Mouse (Mus musculus) ES-Bruce4 (cell line): Measurements from ENCODE around the gene Slc8b1. TPM values are rescaled to one million over a fixed set of nuclear protein-coding genes. Genes with fewer than 3 reads are reported as not detected.

Experiments used
- H3K27ac ChIP-seq: 2 replicates; pipeline ENCODE4 v1.5.1; 2012; ENCODE audit warnings: low read length, inconsistent platforms; ENCODE audit not compliant: insufficient read depth
- H3K27me3 ChIP-seq: 2 replicates; pipeline ENCODE4 v1.6.1; 2012; ENCODE audit warnings: mild to moderate bottlenecking, low read length, inconsistent platforms; ENCODE audit not compliant: control insufficient read depth, poor library complexity, insufficient read depth, severe bottlenecking
- H3K36me3 ChIP-seq: 2 replicates; pipeline ENCODE4 v1.6.1; 2012; ENCODE audit warnings: inconsistent platforms, mild to moderate bottlenecking, low read length, moderate library complexity; ENCODE audit not compliant: control insufficient read depth, poor library complexity, insufficient read depth, severe bottlenecking
- H3K4me1 ChIP-seq: one replicate; pipeline ENCODE4 v1.8.1; 2011; ENCODE audit warnings: low read length; ENCODE audit not compliant: control insufficient read depth, insufficient read depth
- H3K4me3 ChIP-seq: 2 replicates; pipeline ENCODE4 v1.5.1; 2011; ENCODE audit warnings: low read depth, mild to moderate bottlenecking, low read length
- H3K9ac ChIP-seq: 2 replicates; pipeline ENCODE4 v1.6.1; 2012; ENCODE audit warnings: low read depth, mild to moderate bottlenecking, inconsistent platforms; ENCODE audit not compliant: poor library complexity, severe bottlenecking
- H3K9me3 ChIP-seq: replicated peaks from 2 replicates; pipeline ENCODE4 v1.6.1; 2012; ENCODE audit warnings: mild to moderate bottlenecking, low read length, inconsistent platforms; ENCODE audit not compliant: control insufficient read depth, poor library complexity, insufficient read depth, severe bottlenecking
- CTCF ChIP-seq: IDR thresholded peaks from one replicate; pipeline ENCODE4 v1.8.1; 2011; ENCODE audit warnings: low read depth, low read length
- EP300 ChIP-seq: IDR thresholded peaks from 2 replicates; pipeline ENCODE4 v1.6.1; 2011; ENCODE audit warnings: low read depth, low read length; ENCODE audit not compliant: insufficient read depth
- POLR2A ChIP-seq: IDR thresholded peaks from one replicate; pipeline ENCODE4 v1.8.1; 2011; ENCODE audit warnings: low read length; ENCODE audit not compliant: insufficient read depth
- polyA plus RNA-seq: library from polyadenylated mRNA; stranded (reverse); fragments of >200 nt; gene quantifications from 2 replicates; pipeline ENCODE4 v1.2.4, GENCODE M21; 2011; ENCODE audit warnings: low read depth; ENCODE audit not compliant: missing spikeins, insufficient read depth, insufficient read length

The Slc8b1 gene
- polyA plus RNA-seq, 1 experiment, result 19.1 TPM

- Histone ChIP-seq H3K9me3 (no peaks in the 10 kb centered on the region), H3K9ac (no peak overlapping the region), H3K4me1 (no peaks in the 10 kb centered on the region), H3K4me3 (no peak overlapping the region), H3K27ac (no peak overlapping the region), H3K36me3 (no peaks in the 10 kb centered on the region), H3K27me3 (no peaks in the 10 kb centered on the region)
- TF ChIP-seq CTCF (no peak), POLR2A (no peak), EP300 (no peak)
These were observed 58.0 kb downstream of the Slc8b1 start for GRCm38 (mm10) chr5:120568964-120569363.

- H3K4me1 ChIP-seq, result no peaks in the 10 kb centered on the region
- H3K9ac ChIP-seq, result no peak overlapping the region
- no peak overlapping the region for H3K27ac ChIP-seq
- no peaks in the 10 kb centered on the region for H3K36me3 ChIP-seq
- TF ChIP-seq POLR2A (no peak), CTCF (no peak), EP300 (no peak)
- H3K4me3 ChIP-seq, result no peak overlapping the region
- no peaks in the 10 kb centered on the region for H3K9me3 ChIP-seq
- no peaks in the 10 kb centered on the region for H3K27me3 ChIP-seq
These were observed 58.8 kb downstream of the Slc8b1 start for GRCm38 (mm10) chr5:120569791-120570190.

- TF ChIP-seq CTCF (no peak), POLR2A (no peak), EP300 (no peak)
- H3K27me3 ChIP-seq, result no peaks in the 10 kb centered on the region
- H3K9ac ChIP-seq, result no peak overlapping the region
- H3K4me1 ChIP-seq, result no peaks in the 10 kb centered on the region
- no peak overlapping the region for H3K27ac ChIP-seq
- H3K36me3 ChIP-seq, result no peaks in the 10 kb centered on the region
- H3K9me3 ChIP-seq, result no peaks in the 10 kb centered on the region
- no peak overlapping the region for H3K4me3 ChIP-seq
These were observed 59.4 kb downstream of the Slc8b1 start for GRCm38 (mm10) chr5:120570289-120570897.

GRCm38 (mm10) chr5:120571056-120571740 lies 60.2 kb downstream of the Slc8b1 start:
- Histone ChIP-seq H3K27ac (no peak overlapping the region), H3K36me3 (no peaks in the 10 kb centered on the region), H3K4me3 (no peak overlapping the region), H3K4me1 (no peaks in the 10 kb centered on the region), H3K9me3 (no peaks in the 10 kb centered on the region), H3K9ac (no peak overlapping the region), H3K27me3 (no peaks in the 10 kb centered on the region)
- no peak for TF ChIP-seq CTCF
- no peak for TF ChIP-seq EP300
- no peak for TF ChIP-seq POLR2A

- Histone ChIP-seq H3K27ac (no peak overlapping the region), H3K27me3 (no peaks in the 10 kb centered on the region), H3K4me3 (no peak overlapping the region), H3K4me1 (peaks cover 6% of the 10 kb centered on the region), H3K9ac (no peak overlapping the region), H3K9me3 (no peaks in the 10 kb centered on the region), H3K36me3 (no peaks in the 10 kb centered on the region)
- TF ChIP-seq EP300, result no peak
- no peak for TF ChIP-seq CTCF
- no peak for TF ChIP-seq POLR2A
These were observed 63.6 kb downstream of the Slc8b1 start for GRCm38 (mm10) chr5:120574469-120575063.

- Histone ChIP-seq H3K9ac (no peak overlapping the region), H3K4me3 (no peak overlapping the region), H3K27me3 (no peaks in the 10 kb centered on the region), H3K27ac (no peak overlapping the region), H3K9me3 (no peaks in the 10 kb centered on the region), H3K36me3 (no peaks in the 10 kb centered on the region), H3K4me1 (peaks cover 9% of the 10 kb centered on the region)
- TF ChIP-seq CTCF (no peak), EP300 (no peak), POLR2A (no peak)
These were observed 65.9 kb downstream of the Slc8b1 start for GRCm38 (mm10) chr5:120576781-120577301.
